Mouse (Mus musculus) hindbrain, postnatal 0 days (tissue): ENCODE data around the gene Exph5. TPM values are rescaled to one million over a fixed set of nuclear protein-coding genes. Genes with fewer than 3 reads are reported as not detected.

Experiments used
- ATAC-seq: fragments of 200-750 bp; cut with Nextera tagmentation; 2 replicates; pipeline ENCODE4 v1.8.0; 2017; ENCODE audit warnings: mild to moderate bottlenecking, moderate TSS enrichment, moderate library complexity
- DNase-seq: peaks from one replicate; pipeline ENCODE4 v3.0.0-alpha.2; 2015; ENCODE audit warnings: low spot score
- H3K27ac ChIP-seq: fragments of 300-500 bp; sonication (generic); 2 replicates; pipeline ENCODE4 v1.5.1; 2014; ENCODE audit warnings: mild to moderate bottlenecking
- H3K27me3 ChIP-seq: fragments of 300-500 bp; sonication (generic); 2 replicates; pipeline ENCODE4 v1.6.1; 2014; ENCODE audit warnings: low read length, mixed read lengths; ENCODE audit not compliant: insufficient read depth
- H3K36me3 ChIP-seq: fragments of 300-500 bp; sonication (generic); 2 replicates; pipeline ENCODE4 v1.6.1; 2014; ENCODE audit warnings: low read length, mixed read lengths; ENCODE audit not compliant: insufficient read depth
- H3K4me1 ChIP-seq: fragments of 300-500 bp; sonication (generic); 2 replicates; pipeline ENCODE4 v1.6.1; 2014; ENCODE audit warnings: antibody characterized with exemption, low read length, mixed read lengths; ENCODE audit not compliant: insufficient read depth
- H3K4me2 ChIP-seq: fragments of 300-500 bp; sonication (generic); 2 replicates; pipeline ENCODE4 v1.6.1; 2014; ENCODE audit warnings: low read depth, mild to moderate bottlenecking, low read length, moderate library complexity, mixed read lengths
- H3K4me3 ChIP-seq: fragments of 300-500 bp; sonication (generic); 2 replicates; pipeline ENCODE4 v1.5.1; 2014; ENCODE audit warnings: low read length
- H3K9ac ChIP-seq: fragments of 300-500 bp; sonication (generic); replicated peaks from 2 replicates; pipeline ENCODE4 v1.6.1; 2014; ENCODE audit warnings: mild to moderate bottlenecking, low read length, moderate library complexity, mixed read lengths
- H3K9me3 ChIP-seq: fragments of 300-500 bp; sonication (generic); 2 replicates; pipeline ENCODE4 v1.6.1; 2016; ENCODE audit warnings: low read length, mixed read lengths
- CTCF ChIP-seq: IDR thresholded peaks from 2 replicates; pipeline ENCODE4 v1.5.1; 2016; ENCODE audit warnings: antibody characterized with exemption, control low read depth, low read depth
- WGBS: fragments of 180-500 bp; shearing (Covaris S2); extraction: QIAGEN DNeasy Blood & Tissue Kit; methylation state at CpG from one replicate; pipeline ENCODE4 v1.1.7; 2014; 5-methylcytosine and 5-hydroxymethylcytosine counted together
- polyA plus RNA-seq: library from polyadenylated mRNA; unstranded; fragments of >200 nt; fragmentation: Nextera tagmentation; extraction: Ambion mirVana; gene quantifications from 2 replicates; pipeline ENCODE4 v1.2.1, GENCODE M21; 2015
- total RNA-seq: library from RNA; depleted of rRNA; stranded (reverse); fragments of >200 nt; gene quantifications from 2 replicates; pipeline ENCODE4 v1.2.3, GENCODE M21; 2014

The Exph5 gene
- total and polyA plus RNA-seq, 2 experiments from 2014 or later, result 0.36 to 0.99 TPM

DNA sequence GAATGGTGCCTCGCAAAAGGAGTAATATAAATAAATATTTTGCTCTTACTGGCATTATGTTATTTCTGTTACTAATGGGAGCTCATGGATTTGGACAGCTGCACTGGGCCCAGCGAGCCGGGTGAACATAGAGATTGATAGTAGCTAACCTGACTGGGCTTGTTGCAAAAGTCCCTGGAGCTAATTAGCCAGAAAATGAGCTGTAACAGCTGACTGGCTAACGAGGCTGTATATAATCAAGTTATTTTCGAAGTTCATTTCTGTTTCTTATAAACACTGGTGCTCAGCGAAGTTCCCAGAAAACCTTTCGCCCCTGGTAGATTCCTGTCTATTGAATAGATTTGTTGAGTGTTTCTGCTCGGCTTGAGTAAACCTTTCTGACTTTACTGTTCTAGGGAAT is 101.5 kb downstream of the Exph5 start:
- Histone ChIP-seq H3K27me3 (no peaks in the 10 kb centered on the region), H3K9me3 (no peaks in the 10 kb centered on the region), H3K9ac (no peak overlapping the region), H3K27ac (peak overlapping the region; percentile 50; the same call in 1 of the 2 replicates), H3K4me3 (no peak overlapping the region), H3K4me2 (peak overlapping the region; percentile 44), H3K36me3 (no peaks in the 10 kb centered on the region), H3K4me1 (peaks cover 5% of the 10 kb centered on the region; the same call in 1 of the 2 replicates)
- peak; percentile 30 for DNase-seq
- ATAC-seq, result no peak
- 47% methylated on average over 8 of the region's 8 CpGs for WGBS
- no peak for TF ChIP-seq CTCF

DNA sequence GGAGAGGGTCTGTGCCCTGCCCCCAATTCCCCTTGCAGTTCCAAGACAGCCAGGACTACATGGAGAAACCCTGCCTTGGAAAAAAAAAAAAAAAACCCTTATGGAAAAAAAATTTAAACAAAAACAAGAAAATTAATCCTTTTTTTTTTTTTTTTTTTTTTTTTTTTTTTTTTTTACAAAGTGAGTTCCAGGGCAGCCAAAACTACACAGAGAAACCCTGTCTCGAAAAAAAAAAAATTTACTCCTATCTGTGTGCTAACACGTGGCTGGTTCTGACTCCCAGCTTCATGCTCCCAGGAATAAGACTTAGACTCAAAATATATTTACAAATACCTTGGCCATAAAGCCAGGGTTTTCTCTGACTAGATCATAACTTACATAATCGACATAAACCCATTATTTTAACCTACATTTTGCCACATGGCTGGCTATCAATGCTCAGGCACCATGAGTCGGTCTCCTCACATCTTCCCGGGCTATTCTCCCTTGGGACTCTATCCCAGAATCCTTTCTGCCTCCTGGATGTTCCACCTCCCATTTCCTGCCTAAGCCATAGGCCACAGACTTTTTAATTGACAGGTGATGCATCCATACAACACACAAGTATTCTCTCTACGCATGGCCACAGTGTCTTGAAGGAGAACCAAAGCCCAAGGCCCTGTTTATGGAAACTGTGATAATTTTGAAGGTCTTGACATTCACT is 102.7 kb downstream of the Exph5 start:
- H3K4me1 ChIP-seq, result peaks cover 5% of the 10 kb centered on the region; the same call in 1 of the 2 replicates
- no peak overlapping the region for H3K4me2 ChIP-seq
- H3K4me3 ChIP-seq, result no peak overlapping the region
- H3K9ac ChIP-seq, result no peak overlapping the region
- H3K27me3 ChIP-seq, result no peaks in the 10 kb centered on the region
- no peaks in the 10 kb centered on the region for H3K9me3 ChIP-seq
- H3K27ac ChIP-seq, result 0 out of 2 replicates have a peak overlapping the region, but pooled peaks have one; percentile 91
- H3K36me3 ChIP-seq, result no peaks in the 10 kb centered on the region
- WGBS, result 84% methylated on average over 6 of the region's 6 CpGs
- DNase-seq (peak; percentile 24), ATAC-seq (no peak)
- no peak for TF ChIP-seq CTCF

DNA sequence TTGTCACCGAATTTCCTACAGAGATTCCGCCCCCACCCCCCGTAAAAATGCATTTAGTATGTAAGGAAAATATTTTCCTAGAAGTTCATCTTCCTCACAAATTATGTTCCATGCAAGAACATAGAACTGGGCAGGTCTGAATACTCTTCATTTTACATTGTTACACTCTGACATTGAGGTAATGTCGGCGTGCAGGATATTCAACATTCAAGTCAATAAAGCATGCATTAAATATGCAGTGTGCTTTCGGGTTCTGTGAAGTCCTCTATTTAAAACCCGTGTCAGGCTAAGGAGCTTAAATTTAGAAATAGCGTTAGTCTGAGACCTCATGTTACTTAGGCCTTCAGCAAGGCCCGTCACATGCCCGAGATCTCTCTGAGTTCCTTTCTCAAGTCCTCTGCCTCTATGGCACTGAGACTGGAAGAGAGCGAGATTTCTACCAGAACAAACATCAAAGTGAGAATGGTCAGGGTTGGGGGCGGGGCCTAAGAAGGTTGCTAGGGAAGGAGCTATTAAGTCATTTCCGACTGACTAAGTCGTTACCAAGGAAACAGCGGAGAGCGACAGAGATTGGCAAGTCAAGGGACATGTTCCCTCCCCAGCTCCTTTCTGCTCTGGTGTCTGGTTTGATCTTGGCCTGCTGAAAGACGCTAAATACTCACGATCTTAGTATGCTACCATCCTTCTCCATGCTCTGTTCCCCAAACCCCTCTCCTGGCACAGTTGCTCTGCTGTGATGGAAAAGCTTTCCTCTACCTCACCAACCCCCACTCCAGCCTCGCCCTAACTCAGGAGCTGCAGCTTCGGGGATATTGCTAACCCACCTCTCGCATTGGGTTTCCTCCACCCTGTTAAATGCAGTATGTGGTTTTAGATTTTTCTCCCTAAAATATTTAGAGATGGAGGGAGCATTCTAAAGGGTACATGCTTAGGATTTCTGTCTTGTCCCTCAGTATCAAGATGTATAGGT is 103.6 kb downstream of the Exph5 start:
- Histone ChIP-seq H3K9ac (peak overlapping the region; percentile 55), H3K9me3 (no peaks in the 10 kb centered on the region), H3K4me1 (peaks cover 5% of the 10 kb centered on the region; the same call in 1 of the 2 replicates)

DNA sequence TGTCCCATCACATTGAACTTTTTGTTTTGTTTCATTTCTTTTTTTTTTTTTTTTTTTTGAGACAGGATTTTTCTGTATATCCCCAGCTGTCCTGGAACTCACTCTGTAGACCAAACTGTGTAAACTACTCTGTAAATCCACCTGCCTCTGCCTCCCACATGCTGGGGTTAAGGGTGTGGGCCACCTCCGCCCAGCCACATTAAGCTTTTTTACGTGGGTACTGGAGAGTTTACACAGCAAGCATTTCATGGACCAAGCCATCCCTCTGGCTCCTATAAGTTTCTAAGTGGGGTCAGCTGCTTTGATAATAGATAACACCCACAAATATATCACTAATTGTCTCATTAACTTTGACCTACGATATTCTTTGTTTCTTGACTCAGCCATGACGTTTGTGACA is 107.1 kb downstream of the Exph5 start:
- no peak overlapping the region for H3K27ac ChIP-seq
- H3K4me1 ChIP-seq, result no peaks in the 10 kb centered on the region; the same call in 1 of the 2 replicates
- no peak overlapping the region for H3K4me2 ChIP-seq
- H3K4me3 ChIP-seq, result no peak overlapping the region
- WGBS, result 81% methylated on average over 4 of the region's 4 CpGs
- DNase-seq, result no peak
- TF ChIP-seq CTCF, result no peak
- ATAC-seq, result no peak
- H3K36me3 ChIP-seq, result no peaks in the 10 kb centered on the region
- H3K27me3 ChIP-seq, result no peaks in the 10 kb centered on the region
- no peak overlapping the region for H3K9ac ChIP-seq
- H3K9me3 ChIP-seq, result no peaks in the 10 kb centered on the region

More for the DNA sequence above, 103.6 kb downstream of the Exph5 start:
- Histone ChIP-seq H3K4me2 (peak overlapping the region; percentile 58), H3K4me3 (peak overlapping the region; percentile 29), H3K36me3 (no peaks in the 10 kb centered on the region), H3K27me3 (no peaks in the 10 kb centered on the region), H3K27ac (peak overlapping the region; percentile 91)
- WGBS, result 23% methylated on average over 21 of the region's 21 CpGs
- DNase-seq (peak; percentile 94), ATAC-seq (peak; percentile 98)
- no peak for TF ChIP-seq CTCF

DNA sequence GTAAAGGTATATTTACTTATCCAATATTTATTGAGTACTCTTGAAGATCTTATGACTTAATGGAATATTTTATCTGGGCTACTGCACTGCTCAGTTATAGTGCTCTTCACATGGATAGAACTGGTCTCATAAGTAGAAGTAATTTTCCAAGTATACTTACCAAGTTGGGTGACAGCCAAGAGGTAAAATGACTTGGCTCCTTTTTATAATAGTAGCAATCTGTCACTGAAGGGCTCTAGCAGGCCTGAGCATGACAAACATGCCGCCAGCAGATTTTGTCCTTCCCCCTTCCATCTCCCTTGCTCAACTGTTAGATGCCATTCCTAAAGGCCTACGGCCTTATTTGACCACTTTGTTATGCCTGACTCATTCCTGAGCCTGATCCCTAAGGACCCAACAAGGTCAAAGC is 107.5 kb downstream of the Exph5 start:
- ATAC-seq, result no peak
- Histone ChIP-seq H3K4me3 (no peak overlapping the region), H3K36me3 (no peaks in the 10 kb centered on the region), H3K9ac (no peak overlapping the region), H3K27me3 (no peaks in the 10 kb centered on the region), H3K27ac (no peak overlapping the region), H3K4me2 (no peak overlapping the region), H3K9me3 (no peaks in the 10 kb centered on the region), H3K4me1 (no peaks in the 10 kb centered on the region; the same call in 1 of the 2 replicates)
- no peak for DNase-seq
- 78% methylated on average over 2 of the region's 2 CpGs for WGBS
- TF ChIP-seq CTCF, result no peak

DNA sequence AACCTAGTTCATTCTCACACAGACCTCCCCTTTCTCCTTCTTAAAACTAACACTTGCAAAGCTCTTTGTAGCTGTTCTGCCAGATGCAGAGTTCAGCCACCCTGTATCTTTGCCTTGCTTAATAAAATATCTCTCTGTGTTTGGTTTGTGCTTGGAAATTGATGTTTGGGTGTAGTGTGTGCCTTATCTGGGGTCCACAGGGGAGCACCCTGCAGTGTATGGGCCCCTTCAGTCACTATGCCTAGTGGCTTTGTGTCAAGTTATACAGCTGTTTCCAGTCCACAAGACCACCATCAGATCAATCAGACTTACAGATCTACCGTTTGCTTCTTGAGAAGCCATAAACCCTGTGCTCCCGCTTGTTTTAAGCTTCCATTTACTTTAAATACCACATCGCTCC is 108.0 kb downstream of the Exph5 start:
- Histone ChIP-seq H3K4me1 (no peaks in the 10 kb centered on the region; the same call in 1 of the 2 replicates), H3K9ac (no peak overlapping the region), H3K9me3 (no peaks in the 10 kb centered on the region), H3K27me3 (no peaks in the 10 kb centered on the region), H3K36me3 (no peaks in the 10 kb centered on the region), H3K4me3 (no peak overlapping the region), H3K4me2 (no peak overlapping the region), H3K27ac (no peak overlapping the region)
- 92% methylated on average over 3 of the region's 3 CpGs for WGBS
- ATAC-seq (no peak), DNase-seq (no peak)
- TF ChIP-seq CTCF, result no peak
